Mouse (Mus musculus) heart, adult 9 months (tissue): ENCODE results near the gene Ecm1.

ENCODE experiments used
- DNase-seq, 2 experiments: peaks; one replicate each; pipeline ENCODE4 v3.0.0; 2022; ENCODE audit warnings: low spot score in 2 of 2

The Ecm1 gene

DNA sequence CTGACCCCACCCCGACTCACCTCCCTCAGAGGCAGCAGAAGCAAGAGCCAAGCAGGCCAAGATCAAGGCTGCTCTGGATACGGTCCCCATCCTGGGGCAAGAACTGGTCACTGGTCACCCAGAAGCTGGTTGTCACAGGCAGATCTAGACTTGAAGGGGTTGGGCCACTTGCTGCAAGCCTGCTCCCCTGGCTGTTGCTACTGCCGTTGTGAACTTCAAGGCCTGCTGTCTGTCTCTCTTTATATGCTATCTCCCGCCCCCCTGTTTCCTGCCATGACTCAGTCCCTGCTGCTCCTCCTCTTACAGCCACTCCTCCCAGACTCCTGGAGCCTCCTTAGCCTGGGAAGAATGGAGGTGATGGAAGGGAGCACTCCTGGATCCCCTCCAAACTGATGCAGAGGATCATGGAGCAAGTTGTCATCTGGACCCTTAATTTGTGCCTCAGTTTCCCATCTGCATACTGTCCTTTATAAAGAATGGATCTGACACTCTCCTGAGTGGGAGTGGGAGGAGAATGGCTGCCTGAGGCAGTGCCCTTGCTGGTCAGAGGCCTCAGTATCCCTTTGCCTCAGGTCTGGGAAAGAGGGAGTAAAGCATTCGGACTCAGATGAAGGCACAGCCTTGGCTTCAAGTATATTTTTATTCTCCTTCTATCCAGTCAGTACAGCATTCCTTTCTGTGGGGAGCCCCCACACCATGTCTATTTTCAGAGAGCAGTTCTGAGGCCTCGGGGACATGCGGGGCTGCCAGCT lies at the start of gene Ecm1:
Gene Ecm1, minus strand, starts transcription at position 217 of the 752 bp plus-strand sequence.
- DNase-seq = peak; percentile 83

GRCm38 (mm10) chr3:95785501-95785900 lies 46.1 kb upstream of the Ecm1 start:
- no peak for DNase-seq

DNA sequence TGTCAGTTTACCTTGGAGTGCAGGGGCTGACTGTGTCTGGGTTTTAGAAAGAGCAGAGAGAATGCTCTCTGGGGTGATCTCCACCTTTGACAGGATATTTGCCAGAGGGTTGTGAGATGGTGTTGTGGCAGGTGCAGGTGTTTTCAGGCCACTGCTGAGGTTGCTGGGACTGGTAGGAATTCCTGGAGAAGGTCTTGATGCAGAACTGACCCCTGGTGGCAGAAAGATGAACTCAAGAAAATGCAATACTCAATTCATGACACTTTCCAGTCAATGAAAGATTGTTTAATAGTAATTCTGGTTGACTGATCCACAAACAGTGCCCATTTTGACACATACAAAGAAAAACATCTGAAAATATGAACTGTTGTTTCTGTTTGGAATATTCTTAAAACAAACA lies 32.6 kb upstream of the Ecm1 start:
- DNase-seq = peak in 1 of 2 experiments; percentile 29

DNA sequence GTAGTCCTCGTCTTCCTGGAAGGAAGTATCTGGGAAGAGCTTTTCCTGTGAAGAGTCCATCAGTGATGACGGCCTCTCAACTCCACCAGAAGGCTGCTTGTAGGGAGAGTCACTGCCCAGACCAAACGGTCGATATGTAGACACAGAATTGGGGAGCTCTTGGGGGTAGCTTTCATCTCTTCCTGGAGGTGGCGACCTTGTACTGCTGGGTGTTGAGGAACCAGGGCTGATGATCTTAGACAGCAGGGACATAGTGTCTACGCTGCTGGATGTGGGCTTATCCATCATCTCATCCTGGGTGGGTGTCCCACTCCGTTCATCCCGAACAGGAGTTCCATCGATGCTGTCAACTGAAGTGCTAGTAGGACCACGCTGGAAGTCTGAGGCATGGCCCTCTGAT lies 26.2 kb upstream of the Ecm1 start:
- DNase-seq = no peak

- no peak for DNase-seq
Observed at GRCm38 (mm10) chr3:95763811-95764210, 24.4 kb upstream of the Ecm1 start.

- no peak for DNase-seq
Observed at GRCm38 (mm10) chr3:95762961-95763360, 23.6 kb upstream of the Ecm1 start.

GRCm38 (mm10) chr3:95761771-95762170 lies 22.4 kb upstream of the Ecm1 start:
- DNase-seq = no peak

DNA sequence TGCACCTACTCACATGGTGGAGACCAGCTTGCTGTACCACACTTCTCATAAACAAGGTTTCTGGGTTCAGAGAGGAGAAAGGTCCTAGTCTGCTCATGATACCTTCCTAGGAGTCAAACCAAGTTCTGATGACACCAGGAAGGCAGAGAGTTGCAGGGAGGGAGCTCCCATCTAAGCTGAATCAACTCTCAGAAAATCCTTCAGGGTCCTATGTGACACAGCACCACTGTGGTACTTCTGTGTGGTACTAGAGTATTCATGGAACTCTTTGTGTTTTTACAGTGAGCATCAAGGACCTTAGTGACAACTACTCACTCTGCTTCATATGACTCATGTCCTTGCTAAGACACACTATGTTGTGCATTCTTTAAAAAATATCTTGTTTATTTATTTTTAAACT lies 21.3 kb upstream of the Ecm1 start:
- DNase-seq = no peak

DNA sequence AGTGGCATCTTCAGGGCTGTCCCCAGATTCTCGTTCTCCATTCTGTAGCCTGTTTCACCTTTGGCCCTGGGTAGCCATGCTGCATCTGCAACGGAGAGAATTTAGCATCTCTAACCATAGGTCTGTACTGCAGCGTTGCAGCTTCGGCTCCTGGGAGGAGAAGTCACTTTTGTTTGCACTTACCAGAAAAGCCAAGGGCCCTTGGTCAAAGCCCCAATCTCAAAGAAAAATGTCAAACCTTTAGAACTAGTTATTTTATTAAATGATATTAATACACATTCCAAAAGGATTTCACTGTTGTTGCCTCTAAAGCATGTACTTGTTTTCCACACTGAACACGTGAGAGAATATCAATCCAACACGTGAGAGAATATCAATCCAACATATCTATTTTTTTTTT lies 20.7 kb upstream of the Ecm1 start, which contains the start of gene Tars2:
Gene Tars2, minus strand, starts transcription at position 101 of the 400 bp plus-strand sequence.
- DNase-seq = no peak

DNA sequence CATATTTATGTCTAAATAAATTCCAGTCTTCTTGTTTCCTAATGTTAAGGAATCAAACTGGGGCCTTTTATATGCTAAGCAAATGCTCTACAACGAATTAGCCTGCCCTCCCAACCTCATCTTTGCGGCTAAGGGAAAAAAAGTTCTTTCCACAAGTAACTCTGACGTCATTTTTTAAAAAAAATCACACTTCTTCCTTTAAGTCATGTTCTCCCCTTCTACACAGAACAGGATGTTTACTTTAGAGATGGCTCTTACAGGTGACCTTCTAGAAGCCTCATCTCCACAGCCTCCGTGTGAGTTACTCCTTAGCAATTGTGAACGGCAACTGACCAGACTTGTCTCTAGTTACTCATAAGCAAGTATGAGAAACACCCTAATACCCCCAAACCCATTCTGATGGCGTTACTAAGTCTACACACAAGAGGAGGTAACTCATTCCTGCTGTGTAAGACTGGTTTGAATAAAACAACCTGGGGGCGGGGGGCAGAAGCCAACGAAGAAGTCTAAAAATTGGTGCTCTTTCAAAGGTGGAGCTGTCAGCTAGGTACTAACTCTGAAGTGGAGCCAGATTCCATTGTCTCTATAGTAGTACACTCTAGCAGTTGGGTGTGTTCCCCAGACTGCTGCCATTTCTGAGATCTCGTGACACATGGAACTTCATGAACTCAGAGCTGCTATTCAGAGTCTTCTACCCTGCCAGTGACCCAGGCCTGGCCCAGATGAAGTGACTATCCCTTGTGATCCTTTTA lies 19.3 kb upstream of the Ecm1 start:
- DNase-seq = no peak

GRCm38 (mm10) chr3:95756808-95757207 lies 17.4 kb upstream of the Ecm1 start:
- no peak for DNase-seq

DNA sequence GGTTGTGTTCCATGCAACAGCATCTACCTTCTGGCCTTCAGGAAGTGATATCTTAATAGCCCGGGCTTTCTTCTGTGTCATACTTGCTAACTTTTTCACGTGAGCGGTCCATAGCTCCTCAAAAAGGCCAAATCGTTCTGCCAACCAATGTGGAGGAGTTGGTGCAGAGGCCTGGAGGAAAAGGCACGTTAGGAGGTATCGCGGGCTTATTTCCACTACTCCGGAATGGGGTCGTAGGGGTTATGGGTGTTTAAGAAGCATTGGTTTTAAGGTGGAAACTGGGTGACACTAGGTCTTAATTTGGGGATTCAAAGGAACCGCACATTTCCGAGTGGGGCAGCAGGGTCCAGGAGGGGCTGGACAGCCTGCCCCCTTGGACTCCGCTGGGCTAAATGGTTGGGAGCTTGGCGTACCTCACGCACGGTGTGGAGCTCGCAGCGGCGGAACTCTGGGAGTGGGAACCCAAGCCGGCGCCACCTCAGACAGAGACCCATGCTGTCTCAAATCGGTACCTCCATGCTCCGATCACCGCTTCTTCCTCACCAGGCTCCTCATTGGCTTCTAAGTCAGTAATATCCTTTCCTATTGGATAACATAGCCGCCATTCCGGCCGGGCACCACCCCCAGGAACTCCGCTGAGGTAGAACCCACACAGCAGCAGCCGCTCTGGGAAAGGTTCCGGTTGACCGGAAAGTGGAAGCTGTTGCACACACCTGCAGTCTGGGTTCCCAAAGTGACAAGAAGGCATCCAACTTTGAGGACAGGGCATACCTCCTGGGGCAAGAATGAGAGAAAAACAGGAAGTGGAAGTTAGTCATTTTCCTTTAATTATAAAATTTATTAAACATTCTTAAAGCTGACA lies 15.2 kb upstream of the Ecm1 start:
- DNase-seq = peak; percentile 96

DNA sequence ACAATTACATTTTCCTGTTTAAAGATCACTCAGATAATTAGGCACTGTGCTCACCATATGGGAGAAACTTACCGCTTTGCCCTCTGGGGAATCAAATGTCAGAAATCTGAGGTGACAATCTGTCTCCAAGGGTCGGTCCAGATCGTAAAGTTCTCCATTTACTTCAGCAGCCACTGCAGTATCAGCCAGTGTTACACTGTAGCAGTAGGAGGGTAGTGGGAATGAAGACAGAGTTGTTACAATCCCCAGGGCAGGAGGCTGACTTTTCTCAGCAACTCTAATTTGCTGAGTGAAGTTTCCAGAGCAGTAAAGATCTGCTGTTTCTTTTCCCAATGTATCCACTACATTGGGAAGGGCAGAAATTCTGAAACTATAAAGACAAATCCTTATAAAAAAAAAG lies 13.6 kb upstream of the Ecm1 start:
- DNase-seq = no peak

- peak; percentile 59 to 75 for DNase-seq
Observed at GRCm38 (mm10) chr3:95740406-95740805, 1.0 kb upstream of the Ecm1 start.

DNA sequence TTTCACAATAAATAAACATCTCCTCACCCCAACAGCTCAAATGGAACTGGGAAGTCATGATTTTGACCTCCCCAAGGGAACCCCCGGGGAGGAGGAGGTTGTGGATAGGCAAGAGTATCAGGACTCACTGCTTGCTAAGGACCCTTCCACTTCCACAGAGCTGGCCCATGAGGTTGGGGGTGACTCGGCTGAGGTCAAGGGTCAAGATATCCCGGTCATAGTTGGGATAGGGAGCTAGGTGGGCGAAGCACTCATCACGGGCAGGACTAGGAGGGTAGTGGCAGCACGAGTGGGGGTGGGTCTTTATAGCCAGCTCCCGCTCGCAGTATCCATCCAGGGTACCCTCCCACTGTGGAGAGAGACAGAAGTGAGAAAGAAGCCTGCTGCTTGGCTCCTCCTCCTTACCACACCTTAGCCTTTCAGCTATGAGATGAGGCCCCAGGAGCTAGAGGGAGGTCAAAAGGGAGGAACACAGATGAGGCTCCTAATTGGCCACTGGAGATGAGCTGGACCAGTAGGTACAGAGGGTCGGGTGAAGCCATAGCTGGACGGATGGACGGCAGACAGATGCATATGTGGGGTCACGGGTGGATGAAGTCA lies 4.2 kb downstream of the Ecm1 start:
- DNase-seq = no peak

GRCm38 (mm10) chr3:95734092-95734702 lies 5.2 kb downstream of the Ecm1 start:
- DNase-seq = peak; percentile 39 to 70

- peak; percentile 66 to 69 for DNase-seq
Observed at GRCm38 (mm10) chr3:95732744-95733521, 6.4 kb downstream of the Ecm1 start.

- no peak for DNase-seq
Observed at GRCm38 (mm10) chr3:95732297-95732696, 7.1 kb downstream of the Ecm1 start.

GRCm38 (mm10) chr3:95731802-95732201 lies 7.6 kb downstream of the Ecm1 start:
- DNase-seq = no peak

DNA sequence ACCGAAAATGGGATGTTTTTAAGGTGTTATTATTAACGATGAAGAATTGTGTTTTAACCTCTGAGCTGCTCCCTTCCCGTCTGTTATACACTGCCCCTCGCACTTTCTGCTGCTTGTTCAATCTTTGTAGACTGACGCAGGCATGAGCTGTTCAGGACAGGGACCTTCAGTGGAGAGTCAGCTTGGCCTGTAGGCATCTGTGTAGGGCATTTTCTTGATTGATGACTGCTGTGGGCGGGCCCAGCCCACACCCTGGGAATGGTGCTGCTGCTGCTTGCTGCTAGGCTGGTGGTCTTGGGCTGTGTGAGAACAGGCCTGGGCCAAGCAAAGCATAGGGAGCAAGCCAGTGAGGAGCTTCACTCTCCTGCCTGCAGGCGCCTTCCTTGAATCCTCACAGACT lies 8.9 kb downstream of the Ecm1 start:
- DNase-seq = no peak

- no peak for DNase-seq
Observed at GRCm38 (mm10) chr3:95728906-95729305, 10.5 kb downstream of the Ecm1 start.
